Mouse (Mus musculus): ENCODE results near the gene Nipsnap1. TPM values are rescaled to one million over a fixed set of nuclear protein-coding genes. Genes with fewer than 3 reads are reported as not detected.
A peak's percentile ranks its signal among the peaks of the same experiment; 100 is the strongest.

Nipsnap1 gene
- polyA plus RNA-seq, 1 experiment from 2014 or later, result 133 TPM

DNA sequence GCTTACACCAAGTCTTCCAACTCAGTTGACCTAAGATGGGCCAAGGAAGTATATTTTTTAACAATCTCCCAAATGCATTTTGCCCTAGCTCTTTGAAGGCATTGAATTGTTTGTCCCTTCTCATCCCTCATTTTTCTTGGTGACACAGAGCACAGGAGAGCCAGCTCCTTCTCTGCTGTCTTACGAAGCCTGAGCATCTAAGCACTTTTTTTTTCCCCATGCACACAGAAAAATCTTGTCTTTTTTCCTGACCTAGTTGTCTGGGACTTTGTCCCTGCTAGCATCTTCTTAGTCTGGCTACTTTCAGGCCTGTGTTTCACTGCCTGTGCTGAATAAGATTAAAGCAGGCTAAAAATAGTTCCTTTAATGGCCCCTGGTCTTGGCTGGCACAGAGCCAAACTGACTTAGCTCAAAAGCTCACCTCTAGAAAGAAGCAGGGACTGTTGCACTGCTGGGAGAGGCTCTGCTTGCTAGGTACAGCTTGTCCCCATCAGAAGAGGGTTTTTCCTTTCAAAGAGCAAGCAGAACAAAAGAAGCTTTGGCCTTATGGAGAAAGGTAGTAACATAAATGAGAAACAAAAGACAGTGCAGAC, 57.4 kb downstream of the Nipsnap1 start:
- WGBS, result 21% methylated on average over 1 of the region's 1 CpGs
- no peak overlapping the region for H3K9ac ChIP-seq (replicated peaks)
- no peak for ATAC-seq (replicated peaks)
- no peaks in the 10 kb centered on the region for H3K27me3 ChIP-seq
- H3K27ac ChIP-seq (replicated peaks), result peak overlapping the region; percentile 27; the same call in 1 of the 2 replicates
- H3K4me1 ChIP-seq, result 0 out of 2 replicates have a peak, but pooled peaks cover 7% of the 10 kb centered on the region
- no peak overlapping the region for H3K4me2 ChIP-seq (replicated peaks)
- no peak overlapping the region for H3K4me3 ChIP-seq
- no peaks in the 10 kb centered on the region for H3K9me3 ChIP-seq
- H3K36me3 ChIP-seq, result peaks cover 50% of the 10 kb centered on the region

GRCm38 (mm10) chr11:4936243-4936642, 62.5 kb downstream of the Nipsnap1 start:
- Histone ChIP-seq H3K9me3 (no peaks in the 10 kb centered on the region), H3K4me3 (no peak overlapping the region), H3K4me1 (0 out of 2 replicates have a peak, but pooled peaks cover under 1% of the 10 kb centered on the region), H3K36me3 (peaks cover 5% of the 10 kb centered on the region; the same call in 1 of the 2 replicates), H3K9ac (replicated peaks) (no peak overlapping the region), H3K27me3 (no peaks in the 10 kb centered on the region), H3K4me2 (replicated peaks) (no peak overlapping the region), H3K27ac (replicated peaks) (no peak overlapping the region)
- WGBS, result 83% methylated on average over 5 of the region's 5 CpGs
- no peak for ATAC-seq (replicated peaks)

Small RNA genes lying within 50 kb of the gene (microRNA-seq; reads per million reads assigned to microRNA genes)
- not detected for gene Mir6918

Other genes starting within 250 kb of the Nipsnap1 start
- gene Ascc2, start 236.2 kb upstream of the Nipsnap1 start, polyA plus RNA-seq (2015; fragmentation: Nextera tagmentation; extraction: Ambion mirVana), result 24.0 and 27.1 TPM in 2 replicates
- gene Uqcr10, start 169.6 kb upstream of the Nipsnap1 start, polyA plus RNA-seq (2015; fragmentation: Nextera tagmentation; extraction: Ambion mirVana), result 538 and 557 TPM in 2 replicates
- gene Zmat5, start 169.3 kb upstream of the Nipsnap1 start, polyA plus RNA-seq (2015; fragmentation: Nextera tagmentation; extraction: Ambion mirVana), result 72.3 and 78.4 TPM in 2 replicates
- 1.3 and 1.8 TPM in 2 replicates for gene Cabp7, start 127.2 kb upstream of the Nipsnap1 start, polyA plus RNA-seq (2015; fragmentation: Nextera tagmentation; extraction: Ambion mirVana)
- 67.2 and 67.3 TPM in 2 replicates for gene Nf2, start 24.4 kb upstream of the Nipsnap1 start, polyA plus RNA-seq (2015; fragmentation: Nextera tagmentation; extraction: Ambion mirVana)
- 64.6 and 64.8 TPM in 2 replicates for gene Thoc5, start 21.4 kb downstream of the Nipsnap1 start, polyA plus RNA-seq (2015; fragmentation: Nextera tagmentation; extraction: Ambion mirVana)
- 0.89 and 0.91 TPM in 2 replicates for gene Nefh, start 74.1 kb downstream of the Nipsnap1 start, polyA plus RNA-seq (2015; fragmentation: Nextera tagmentation; extraction: Ambion mirVana)
- gene Ap1b1, start 112.9 kb downstream of the Nipsnap1 start, polyA plus RNA-seq (2015; fragmentation: Nextera tagmentation; extraction: Ambion mirVana), result 78.5 and 81.4 TPM in 2 replicates
- 0.56 and 0.78 TPM in 2 replicates for gene Rasl10a, start 184.2 kb downstream of the Nipsnap1 start, polyA plus RNA-seq (2015; fragmentation: Nextera tagmentation; extraction: Ambion mirVana)
- 21.5 and 21.6 TPM in 2 replicates for gene Gas2l1, start 191.4 kb downstream of the Nipsnap1 start, polyA plus RNA-seq (2015; fragmentation: Nextera tagmentation; extraction: Ambion mirVana)
- gene Rhbdd3, start 225.0 kb downstream of the Nipsnap1 start, polyA plus RNA-seq (2015; fragmentation: Nextera tagmentation; extraction: Ambion mirVana), result 29.5 and 31.6 TPM in 2 replicates
- gene Ewsr1, start 225.3 kb downstream of the Nipsnap1 start, polyA plus RNA-seq (2015; fragmentation: Nextera tagmentation; extraction: Ambion mirVana), result 762 and 793 TPM in 2 replicates

All from forebrain, embryonic 15.5 days (tissue).